Mouse (Mus musculus) heart, postnatal 0 days (tissue): ENCODE data around the gene Hspa14. TPM values are rescaled to one million over a fixed set of nuclear protein-coding genes. Genes with fewer than 3 reads are reported as not detected.

Experiments
- ATAC-seq: fragments of 200-750 bp; cut with Nextera tagmentation; 2 replicates; pipeline ENCODE4 v1.8.0; 2017; ENCODE audit warnings: low read depth, moderate number of reproducible peaks, moderate library complexity; ENCODE audit not compliant: insufficient read depth
- DNase-seq: peaks from one replicate; pipeline ENCODE4 v3.0.0-alpha.2; 2016; ENCODE audit warnings: low spot score
- H3K27ac ChIP-seq: fragments of 300-500 bp; sonication (generic); 2 replicates; pipeline ENCODE4 v1.5.1; 2014; ENCODE audit warnings: low read depth, mild to moderate bottlenecking
- H3K27me3 ChIP-seq: fragments of 300-500 bp; sonication (generic); 2 replicates; pipeline ENCODE4 v1.6.1; 2014; ENCODE audit warnings: low read length, mixed read lengths; ENCODE audit not compliant: control insufficient read depth, insufficient read depth
- H3K36me3 ChIP-seq: fragments of 300-500 bp; sonication (generic); replicated peaks from 2 replicates; pipeline ENCODE4 v1.6.1; 2014; ENCODE audit warnings: low read length, mixed read lengths; ENCODE audit not compliant: control insufficient read depth, insufficient read depth
- H3K4me1 ChIP-seq: fragments of 300-500 bp; sonication (generic); 2 replicates; pipeline ENCODE4 v1.6.1; 2014; ENCODE audit warnings: antibody characterized with exemption; ENCODE audit not compliant: control insufficient read depth, insufficient read depth
- H3K4me2 ChIP-seq: fragments of 300-500 bp; sonication (generic); 2 replicates; pipeline ENCODE4 v1.6.1; 2014; ENCODE audit warnings: low read depth, mild to moderate bottlenecking, low read length, moderate library complexity
- H3K4me3 ChIP-seq: fragments of 300-500 bp; sonication (generic); 2 replicates; pipeline ENCODE4 v1.5.1; 2014; ENCODE audit warnings: low read depth, low read length
- H3K9ac ChIP-seq: fragments of 300-500 bp; sonication (generic); replicated peaks from 2 replicates; pipeline ENCODE4 v1.6.1; 2014; ENCODE audit warnings: low read depth, low read length, mixed read lengths
- H3K9me3 ChIP-seq: fragments of 300-500 bp; sonication (generic); replicated peaks from 2 replicates; pipeline ENCODE4 v1.6.1; 2016; ENCODE audit warnings: low read length; ENCODE audit not compliant: control insufficient read depth
- CTCF ChIP-seq: IDR thresholded peaks from 2 replicates; pipeline ENCODE4 v1.5.1; 2016; ENCODE audit warnings: antibody characterized with exemption, control low read depth, low read depth
- EP300 ChIP-seq: IDR thresholded peaks from 2 replicates; pipeline ENCODE4 v1.6.1; 2016; ENCODE audit warnings: antibody characterized with exemption, low read depth
- WGBS: fragments of 180-500 bp; shearing (Covaris S2); extraction: QIAGEN DNeasy Blood & Tissue Kit; methylation state at CpG from one replicate; pipeline ENCODE4 v1.1.7; 2014; 5-methylcytosine and 5-hydroxymethylcytosine counted together
- polyA plus RNA-seq: library from polyadenylated mRNA; unstranded; fragments of >200 nt; fragmentation: Nextera tagmentation; extraction: Ambion mirVana; gene quantifications from 2 replicates; pipeline ENCODE4 v1.2.1, GENCODE M21; 2015
- total RNA-seq: library from RNA; depleted of rRNA; stranded (reverse); fragments of >200 nt; gene quantifications from 2 replicates; pipeline ENCODE4 v1.2.3, GENCODE M21; 2014; ENCODE audit warnings: low replicate concordance

Hspa14 gene
- total and polyA plus RNA-seq, 2 experiments from 2014 or later = 46.9 to 47.1 TPM

GRCm38 (mm10) chr2:3480239-3480638, 32.4 kb downstream of the Hspa14 start:
- WGBS = 75% methylated on average over 3 of the region's 3 CpGs
- Histone ChIP-seq H3K4me2 (no peak overlapping the region), H3K27ac (no peak overlapping the region), H3K4me1 (no peaks in the 10 kb centered on the region), H3K9ac (no peak overlapping the region), H3K27me3 (no peaks in the 10 kb centered on the region), H3K4me3 (no peak overlapping the region), H3K9me3 (no peaks in the 10 kb centered on the region), H3K36me3 (no peaks in the 10 kb centered on the region)
- TF ChIP-seq EP300 = no peak
- no peak for TF ChIP-seq CTCF
- no peak for DNase-seq
- ATAC-seq = no peak

- TF ChIP-seq EP300 (no peak), CTCF (no peak)
- Histone ChIP-seq H3K27ac (peak overlapping the region; percentile 68; the same call in 1 of the 2 replicates), H3K4me3 (peak overlapping the region; percentile 96; the same call in 1 of the 2 replicates), H3K36me3 (no peaks in the 10 kb centered on the region), H3K9me3 (no peaks in the 10 kb centered on the region), H3K27me3 (no peaks in the 10 kb centered on the region), H3K9ac (no peak overlapping the region), H3K4me2 (peak overlapping the region; percentile 98), H3K4me1 (0 out of 2 replicates have a peak, but pooled peaks cover 8% of the 10 kb centered on the region)
- ATAC-seq = no peak
- 70% methylated on average over 3 of the region's 3 CpGs for WGBS
- DNase-seq = no peak
Measured at GRCm38 (mm10) chr2:3475746-3476251, 36.8 kb downstream of the Hspa14 start.

GRCm38 (mm10) chr2:3474861-3475283, 37.7 kb downstream of the Hspa14 start, which contains the start of gene Suv39h2:
TSS of gene Suv39h2 (minus strand) at chr2:3475031.
- 0% methylated on average over 42 of the region's 42 CpGs for WGBS
- Histone ChIP-seq H3K27me3 (no peaks in the 10 kb centered on the region), H3K4me3 (peak within 1 kb of the TSS; percentile 96), H3K9me3 (no peaks in the 10 kb centered on the region), H3K36me3 (no peaks in the 10 kb centered on the region), H3K9ac (peak within 1 kb of the TSS; percentile 72), H3K27ac (peak within 1 kb of the TSS; percentile 79), H3K4me2 (peak within 1 kb of the TSS; percentile 98), H3K4me1 (0 out of 2 replicates have a peak, but pooled peaks cover 8% of the 10 kb centered on the region)
- peak; percentile 96 for DNase-seq
- no peak for TF ChIP-seq EP300
- TF ChIP-seq CTCF = no peak
- peak; percentile 100 for ATAC-seq

DNA sequence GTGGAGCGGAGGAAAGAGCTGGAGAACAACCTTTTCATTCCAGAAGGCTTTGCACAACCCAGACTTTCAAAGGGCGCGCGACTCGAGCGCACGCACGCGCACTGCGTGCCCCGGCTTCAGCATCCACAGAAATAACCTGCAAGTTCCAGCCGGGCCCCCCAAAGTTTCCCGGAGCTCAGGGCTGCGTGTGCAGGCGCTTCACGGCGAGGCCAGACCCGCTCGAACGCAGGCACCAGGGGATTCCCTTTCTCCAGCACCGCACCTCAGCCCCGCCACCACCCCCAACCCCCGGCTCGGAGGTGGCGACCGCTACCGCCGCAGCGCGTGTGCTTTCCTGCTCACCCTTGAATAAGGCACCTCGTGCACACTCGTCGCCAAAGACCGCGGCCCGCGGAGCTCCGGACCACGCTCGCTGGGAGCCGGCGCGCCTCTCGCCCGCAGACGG, 38.2 kb downstream of the Hspa14 start:
- Histone ChIP-seq H3K4me1 (0 out of 2 replicates have a peak, but pooled peaks cover 8% of the 10 kb centered on the region), H3K4me2 (peak overlapping the region; percentile 98), H3K27ac (peak overlapping the region; percentile 79), H3K27me3 (no peaks in the 10 kb centered on the region), H3K4me3 (peak overlapping the region; percentile 96), H3K9me3 (no peaks in the 10 kb centered on the region), H3K9ac (peak overlapping the region; percentile 72), H3K36me3 (no peaks in the 10 kb centered on the region)
- ATAC-seq (peak; percentile 66), DNase-seq (peak; percentile 14)
- TF ChIP-seq EP300 (no peak), CTCF (no peak)
- under 1% methylated on average over 46 of the region's 46 CpGs for WGBS

DNA sequence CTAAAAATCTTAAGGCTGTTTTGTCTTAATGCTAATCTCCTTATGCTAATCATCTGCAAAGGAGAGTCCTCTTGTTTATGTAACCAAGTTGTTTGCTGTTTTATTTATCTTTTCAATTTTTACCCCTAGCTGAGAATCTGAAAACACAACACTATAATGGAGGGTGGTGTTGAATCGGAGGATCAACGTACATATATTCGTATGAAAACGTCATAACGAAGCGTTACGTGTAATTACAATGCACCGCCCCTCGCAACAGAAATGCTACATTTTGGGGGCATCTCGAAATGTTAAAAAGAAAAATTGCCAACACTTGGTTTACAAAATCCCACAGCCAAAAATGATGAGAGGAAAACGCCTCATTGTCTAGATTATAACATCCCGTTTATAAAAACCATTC, 38.7 kb downstream of the Hspa14 start:
- Histone ChIP-seq H3K4me1 (0 out of 2 replicates have a peak, but pooled peaks cover 8% of the 10 kb centered on the region), H3K9ac (peak overlapping the region; percentile 72), H3K4me2 (peak overlapping the region; percentile 98), H3K27ac (peak overlapping the region; percentile 79; the same call in 1 of the 2 replicates), H3K27me3 (no peaks in the 10 kb centered on the region), H3K36me3 (no peaks in the 10 kb centered on the region), H3K9me3 (no peaks in the 10 kb centered on the region), H3K4me3 (peak overlapping the region; percentile 96)
- WGBS = 2% methylated on average over 12 of the region's 12 CpGs
- no peak for DNase-seq
- no peak for ATAC-seq
- no peak for TF ChIP-seq CTCF
- TF ChIP-seq EP300 = no peak
